In genomic region chr6:147810710-147811109, GRCm38 (mm10) we compare ENCODE assay signal across 8 mouse cellular contexts.
DNase-seq lines count a peak whose midpoint lies in the region; ATAC-seq and TF ChIP-seq lines count a peak whose summit lies in the region.

No protein-coding gene starts in this region.

- peak; percentile 91 for TF ChIP-seq CTCF in left cerebral cortex, adult 2 months (IDR thresholded peaks at IDR 0.05)

- no peaks in the 10 kb centered on the region for H3K27me3 ChIP-seq in heart, embryonic 11.5 days (ENCODE audit: control insufficient read depth, insufficient read depth, low read length)
- H3K27me3 ChIP-seq in embryonic facial prominence, embryonic 10.5 days (replicated peaks; ENCODE audit: low read depth, poor library complexity, severe bottlenecking): no peaks in the 10 kb centered on the region
- H3K27me3 ChIP-seq in neural tube, embryonic 11.5 days (ENCODE audit: control insufficient read depth, insufficient read depth, low read length): no peaks in the 10 kb centered on the region

- H3K4me1 ChIP-seq in heart, embryonic 11.5 days (ENCODE audit: control insufficient read depth, insufficient read depth, low read length): peaks cover 2% of the 10 kb centered on the region; the same call in 1 of the 2 replicates
- H3K4me1 ChIP-seq in embryonic facial prominence, embryonic 10.5 days: 0 out of 2 replicates have a peak, but pooled peaks cover 5% of the 10 kb centered on the region
- H3K4me1 ChIP-seq in neural tube, embryonic 11.5 days (ENCODE audit: control insufficient read depth, insufficient read depth, low read length): no peaks in the 10 kb centered on the region

- H3K9ac ChIP-seq in heart, embryonic 11.5 days (ENCODE audit: low read depth, low read length): no peak overlapping the region
- H3K9ac ChIP-seq in neural tube, embryonic 11.5 days (ENCODE audit: low read length): no peak overlapping the region

- H3K9me3 ChIP-seq in heart, embryonic 11.5 days (replicated peaks; ENCODE audit: control insufficient read depth, low read length): no peaks in the 10 kb centered on the region
- H3K9me3 ChIP-seq in embryonic facial prominence, embryonic 10.5 days: no peaks in the 10 kb centered on the region
- no peaks in the 10 kb centered on the region for H3K9me3 ChIP-seq in neural tube, embryonic 11.5 days (ENCODE audit: control insufficient read depth, low read length)

- H3K4me2 ChIP-seq in heart, embryonic 11.5 days: no peak overlapping the region
- H3K4me2 ChIP-seq in neural tube, embryonic 11.5 days (ENCODE audit: low read depth): no peak overlapping the region

- DNase-seq in heart, adult 11 months: peak; percentile 93
- peak; percentile 84 for DNase-seq in adrenal gland, postnatal 25 days
- peak; percentile 66 for DNase-seq in embryonic facial prominence, embryonic 10.5 days (ENCODE audit: low spot score)
- DNase-seq in hindlimb bud, embryonic 11.5 days (ENCODE audit: extremely low spot score, low read depth, low spot score): peak; percentile 12
- DNase-seq in left cerebral cortex, adult 2 months (ENCODE audit: extremely low spot score in 1 of 2, low spot score in 2 of 2): peak; percentile 38 to 77
- DNase-seq in neural tube, embryonic 11.5 days (ENCODE audit: low spot score): peak; percentile 47
- peak; percentile 57 for DNase-seq in urinary bladder, adult 2 months (ENCODE audit: low spot score)

- intact Hi-C loops in left cerebral cortex, adult 2 months (cut with DNase I): loop anchor here (5.0 to 10.0 kb wide), 3 partner anchors 142 to 986 kb away; partner anchors contain the start of gene Pthlh

- WGBS in heart, embryonic 11.5 days (ENCODE audit: insufficient replicate concordance): 12% methylated on average over 1 of the region's 1 CpGs
- WGBS in embryonic facial prominence, embryonic 10.5 days: 26% methylated on average over 1 of the region's 1 CpGs
- WGBS in neural tube, embryonic 11.5 days: 41% methylated on average over 1 of the region's 1 CpGs

- ATAC-seq in heart, embryonic 11.5 days (replicated peaks; ENCODE audit: insufficient number of reproducible peaks, low FRiP score, low TSS enrichment): no peak
- no peak for ATAC-seq in neural tube, embryonic 11.5 days (ENCODE audit: insufficient read depth, low FRiP score, low TSS enrichment)

- no peak overlapping the region for H3K27ac ChIP-seq in heart, embryonic 11.5 days (ENCODE audit: low read depth, low read length)
- H3K27ac ChIP-seq in embryonic facial prominence, embryonic 10.5 days (replicated peaks): no peak overlapping the region
- H3K27ac ChIP-seq in left cerebral cortex, adult 2 months: no peak overlapping the region
- H3K27ac ChIP-seq in neural tube, embryonic 11.5 days (ENCODE audit: low read depth, low read length): no peak overlapping the region

- no peak overlapping the region for H3K4me3 ChIP-seq in heart, embryonic 11.5 days (ENCODE audit: low read depth, low read length)
- no peak overlapping the region for H3K4me3 ChIP-seq in embryonic facial prominence, embryonic 10.5 days
- no peak overlapping the region for H3K4me3 ChIP-seq in left cerebral cortex, adult 2 months
- no peak overlapping the region for H3K4me3 ChIP-seq in neural tube, embryonic 11.5 days (ENCODE audit: low read depth, low read length)

- H3K36me3 ChIP-seq in heart, embryonic 11.5 days (ENCODE audit: control insufficient read depth, insufficient read depth, low read length): no peaks in the 10 kb centered on the region
- H3K36me3 ChIP-seq in embryonic facial prominence, embryonic 10.5 days (replicated peaks): no peaks in the 10 kb centered on the region
- H3K36me3 ChIP-seq in neural tube, embryonic 11.5 days (ENCODE audit: control insufficient read depth, insufficient read depth, low read length): no peaks in the 10 kb centered on the region

Comparison
In these comparisons a context has a peak if more than half of its experiments do, and no peak if none do; other contexts are left out.
1. DNase-seq: peak in every context shown above with its lines; median percentile 93 in heart, adult 11 months; 84 in adrenal gland, postnatal 25 days; 66 in embryonic facial prominence, embryonic 10.5 days; 58 in left cerebral cortex, adult 2 months; 57 in urinary bladder, adult 2 months; 47 in neural tube, embryonic 11.5 days; 12 in hindlimb bud, embryonic 11.5 days.